Mouse (Mus musculus): ENCODE results near the gene Ovol1.

The Ovol1 gene

GRCm38 (mm10) chr19:5568470-5569140 is 8.2 kb upstream of the Ovol1 start:
- DNase-seq (ENCODE audit: low read depth, low spot score), result peak; percentile 92

DNA sequence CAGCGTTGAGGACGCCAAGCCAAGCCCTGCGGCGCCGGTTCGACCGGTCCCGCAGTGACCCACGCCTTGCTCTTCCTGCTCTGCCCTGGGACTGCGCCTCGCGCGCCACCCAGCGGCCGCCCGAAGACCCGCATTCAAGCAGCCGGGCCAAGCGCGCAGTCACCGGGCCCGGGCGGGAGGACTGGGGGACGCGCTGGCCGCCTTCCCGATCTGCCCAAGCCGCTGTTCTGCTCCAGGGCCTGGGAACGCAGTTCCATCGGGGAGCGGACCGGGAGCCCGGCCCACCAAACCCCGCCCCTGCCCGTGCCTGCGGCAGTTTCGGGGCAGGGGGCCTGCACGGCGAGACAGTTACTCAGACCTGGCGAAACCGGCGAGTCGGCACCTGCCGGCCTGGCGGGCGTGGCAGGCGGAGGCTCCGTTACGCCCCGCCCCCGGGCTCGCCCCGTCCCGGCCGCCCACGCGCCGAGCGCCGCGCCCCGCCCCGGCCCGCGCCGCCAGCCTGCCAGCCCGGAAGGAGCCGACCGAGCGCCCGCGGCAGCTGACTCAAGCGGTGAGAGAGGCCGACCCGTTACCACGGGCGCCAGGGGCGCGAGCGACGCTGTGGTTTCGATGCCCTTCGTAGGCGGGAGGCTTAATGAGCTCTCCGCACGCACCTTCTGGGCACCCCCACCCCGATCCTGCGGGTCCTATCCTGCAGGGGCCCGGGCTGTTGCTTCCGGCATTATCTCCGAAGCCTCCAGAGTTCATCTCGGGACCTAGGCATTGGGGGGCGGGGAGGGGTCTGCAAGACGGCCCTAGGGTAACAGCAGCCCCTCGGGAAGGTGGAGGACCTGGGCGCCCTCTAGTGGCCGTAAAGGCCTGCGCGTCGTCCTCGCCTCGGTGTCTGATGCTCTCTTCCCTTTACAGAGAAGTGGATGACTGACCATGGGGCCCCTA is 7.4 kb upstream of the Ovol1 start, which contains the start of gene Ap5b1:
TSS of gene Ap5b1 (plus strand) at position 492 of the 936 bp plus-strand sequence.
- peak; percentile 89 for DNase-seq (ENCODE audit: low read depth, low spot score)

DNA sequence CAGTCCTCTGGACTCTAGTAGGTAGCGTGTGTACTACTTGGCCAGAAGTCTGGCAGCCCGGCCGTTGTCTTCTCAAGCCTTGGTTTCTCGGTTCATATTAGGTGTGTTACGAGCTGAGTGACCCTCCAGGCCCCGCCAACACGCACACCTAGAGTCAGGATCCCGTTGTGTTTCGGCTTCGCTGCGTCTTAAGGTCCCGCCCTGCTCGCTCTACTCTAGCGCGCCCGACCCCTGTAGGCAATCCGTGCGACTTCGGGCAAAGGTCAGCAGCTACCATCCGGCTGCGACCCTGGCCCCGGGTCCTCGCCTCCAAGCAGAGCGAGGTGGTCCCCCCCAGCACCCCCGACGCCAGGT is 6.7 kb upstream of the Ovol1 start:
- no peak for DNase-seq (ENCODE audit: low read depth, low spot score)

- no peak for DNase-seq (ENCODE audit: low read depth, low spot score)
These were observed 5.9 kb upstream of the Ovol1 start for GRCm38 (mm10) chr19:5566316-5566715.

DNA sequence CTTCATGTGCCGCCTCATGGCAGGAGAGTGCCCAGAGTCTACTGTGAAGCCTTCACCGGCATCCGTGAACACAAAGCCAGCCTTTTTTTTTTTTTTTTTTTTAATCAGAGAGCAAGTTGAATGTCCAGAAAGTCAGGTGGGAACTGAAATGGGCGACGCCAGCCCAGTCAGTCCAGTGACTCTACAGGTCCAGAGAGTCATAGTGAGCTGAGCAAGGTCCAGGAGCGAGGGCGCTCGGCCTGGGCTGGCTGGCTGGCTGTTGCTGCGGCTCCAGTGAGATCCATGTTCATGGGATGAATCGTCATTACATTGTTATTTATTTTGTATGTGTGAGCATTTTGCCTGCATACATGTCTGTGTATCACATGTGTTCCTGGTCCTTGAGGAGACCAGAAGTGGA is 2.3 kb upstream of the Ovol1 start:
- DNase-seq (ENCODE audit: low read depth, low spot score), result no peak

DNA sequence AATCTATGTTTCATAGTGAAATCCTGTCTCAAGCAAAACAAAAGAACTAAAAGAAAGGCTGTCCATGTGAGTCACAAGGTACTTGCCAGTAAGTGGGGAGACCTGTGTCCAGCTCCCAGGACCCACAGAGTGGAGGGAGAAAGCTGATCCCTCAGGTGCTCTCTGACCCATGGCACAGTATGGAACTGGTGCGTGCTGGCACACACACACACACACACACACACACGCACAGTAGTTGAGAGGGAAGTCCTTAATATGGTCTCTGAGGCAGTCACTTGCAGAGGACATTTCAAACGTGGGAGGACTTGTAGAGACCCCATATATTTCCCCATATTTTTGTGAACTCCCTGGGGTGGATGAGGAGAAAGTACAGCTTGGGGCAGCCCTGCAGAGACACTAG is 1.4 kb upstream of the Ovol1 start:
- no peak for DNase-seq (ENCODE audit: low read depth, low spot score)

DNA sequence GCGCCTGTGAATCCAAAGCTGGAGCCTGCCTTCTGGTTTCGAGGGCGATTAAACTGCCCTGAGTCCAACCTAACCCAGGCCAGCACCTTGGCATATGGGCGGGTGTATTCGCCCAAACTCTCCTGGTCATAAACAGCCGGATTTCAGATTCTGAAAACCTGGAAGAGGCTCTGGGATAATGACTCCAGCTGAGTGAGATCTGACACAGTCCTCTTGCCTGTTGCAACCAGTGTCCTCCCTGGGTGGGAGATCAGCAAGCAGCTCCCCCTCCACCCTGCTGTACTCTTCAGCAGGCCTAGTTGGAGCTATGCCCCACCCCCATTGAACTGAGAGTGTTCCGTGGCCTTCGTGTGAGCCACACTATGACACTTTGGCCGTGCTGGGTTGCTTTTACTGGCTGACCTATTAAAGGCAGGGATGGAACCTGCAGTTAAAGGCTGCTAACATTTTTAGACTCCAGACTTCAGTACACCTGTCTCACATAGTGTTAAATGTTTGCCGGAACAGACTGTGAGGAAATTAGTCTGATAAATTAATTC is 875 bp upstream of the Ovol1 start:
- no peak for DNase-seq (ENCODE audit: low read depth, low spot score)

DNA sequence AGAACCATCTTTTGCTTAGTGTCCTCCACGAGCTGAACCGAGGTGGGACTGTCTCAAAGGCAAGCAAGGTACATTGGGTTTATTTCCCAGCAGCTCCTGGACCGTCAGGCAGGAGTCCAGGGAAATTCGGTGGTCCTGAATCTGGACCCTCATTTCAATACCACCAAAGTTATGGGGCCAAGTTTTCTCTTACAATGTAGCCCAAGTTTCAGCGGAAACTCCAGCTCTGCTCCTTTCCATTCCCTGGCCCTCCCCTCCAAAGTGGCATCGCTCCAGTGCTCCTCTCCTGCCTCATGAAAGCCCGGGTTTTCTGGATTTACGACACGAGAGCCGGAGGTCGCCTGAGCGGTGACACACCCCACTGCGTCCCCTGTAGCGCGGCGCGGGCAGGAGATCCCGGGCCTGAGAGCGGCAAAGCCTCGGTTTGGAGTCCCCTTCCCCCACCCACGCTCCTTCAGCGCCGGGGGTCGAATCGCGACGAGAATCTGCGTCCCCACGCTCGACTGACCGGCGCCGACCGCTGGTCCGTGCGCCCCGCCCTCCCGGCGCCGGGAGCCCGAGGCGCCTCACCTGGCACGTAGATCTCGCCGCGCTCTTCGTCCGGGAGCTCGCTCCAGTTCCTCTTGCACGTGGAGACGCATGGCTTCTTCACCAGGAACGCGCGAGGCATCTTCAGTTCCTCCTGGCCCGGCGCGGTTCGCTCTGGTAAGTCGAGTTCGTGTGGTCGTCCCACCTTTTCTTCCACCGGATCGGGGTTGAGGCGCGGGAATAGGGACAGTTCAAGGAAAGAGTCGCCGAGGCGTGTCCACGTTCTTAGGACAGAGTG is 602 bp downstream of the Ovol1 start:
- DNase-seq (ENCODE audit: low read depth, low spot score), result no peak

- DNase-seq (ENCODE audit: low read depth, low spot score), result no peak
These were observed 1.2 kb downstream of the Ovol1 start for GRCm38 (mm10) chr19:5559229-5559628.

GRCm38 (mm10) chr19:5558770-5559169 is 1.7 kb downstream of the Ovol1 start:
- DNase-seq (ENCODE audit: low read depth, low spot score), result no peak

GRCm38 (mm10) chr19:5558169-5558568 is 2.3 kb downstream of the Ovol1 start:
- no peak for DNase-seq (ENCODE audit: low read depth, low spot score)

DNA sequence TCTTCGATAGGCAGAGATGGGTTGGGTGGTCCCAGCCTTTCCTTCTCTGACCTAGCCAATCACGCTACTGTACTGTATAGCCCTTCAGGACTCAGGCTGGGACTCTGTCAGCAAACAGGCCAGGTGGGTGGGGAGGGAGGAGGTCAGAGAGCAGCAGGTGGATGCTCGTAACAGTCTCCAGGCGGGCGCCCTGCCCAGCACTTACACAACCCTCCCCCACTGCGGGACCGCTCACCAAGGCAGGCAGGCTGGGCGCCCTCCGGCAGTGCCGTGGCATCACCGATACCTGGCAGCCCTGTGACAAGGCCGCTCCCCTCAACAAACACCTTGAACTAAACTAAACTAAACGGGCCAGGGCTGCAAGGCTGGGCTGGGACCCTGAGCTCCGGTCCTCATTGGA is 6.2 kb downstream of the Ovol1 start:
- DNase-seq (ENCODE audit: low read depth, low spot score), result no peak

DNA sequence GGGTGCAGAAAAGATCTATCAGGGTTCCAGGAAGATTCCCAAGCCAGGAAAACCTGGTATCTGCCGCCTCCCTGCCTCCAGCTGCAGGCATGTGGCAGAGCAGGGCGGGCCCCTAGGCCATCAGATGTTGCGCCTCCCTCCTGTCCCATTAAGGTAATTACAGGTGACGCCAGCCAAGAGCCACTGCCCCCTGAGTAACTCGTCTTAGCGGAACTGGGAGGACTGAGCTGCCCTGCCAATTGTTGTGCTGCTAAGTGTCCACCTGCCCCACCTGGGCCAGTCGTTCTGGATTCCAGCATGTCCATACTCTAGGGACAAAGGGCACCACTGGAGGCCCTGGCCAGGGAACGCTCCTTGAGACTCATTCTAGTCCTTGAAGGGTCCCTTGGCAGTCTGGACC is 6.6 kb downstream of the Ovol1 start:
- no peak for DNase-seq (ENCODE audit: low read depth, low spot score)

DNA sequence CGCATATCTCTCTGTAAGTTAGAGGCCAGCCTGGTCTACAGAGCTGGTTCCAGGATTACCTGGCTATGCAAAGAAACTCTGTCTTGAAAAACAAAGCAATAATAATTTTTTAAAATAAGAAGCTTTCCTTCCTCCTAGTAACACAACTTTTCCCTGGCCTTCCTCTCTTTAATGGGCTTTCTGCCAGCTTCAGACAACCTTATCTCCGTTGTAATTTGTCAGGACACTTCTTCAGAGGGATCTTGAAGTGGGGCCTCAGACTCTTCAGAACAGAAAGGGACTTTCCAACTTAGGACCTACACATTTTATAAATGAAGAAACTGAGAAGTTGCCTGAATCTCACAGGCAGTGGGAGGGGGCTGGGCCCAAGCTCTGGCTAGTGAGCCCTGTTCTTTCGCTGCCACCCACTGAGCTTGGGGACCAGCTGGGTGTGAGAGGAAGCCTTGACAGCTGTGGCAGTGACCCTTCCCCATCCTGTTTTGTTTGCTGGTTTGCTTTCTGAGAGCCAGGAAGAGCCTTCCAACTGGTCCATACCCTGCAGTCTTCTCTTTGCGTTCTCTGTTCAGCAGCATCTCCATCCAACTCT is 12.9 kb downstream of the Ovol1 start:
- no peak for DNase-seq (ENCODE audit: low read depth, low spot score)

DNA sequence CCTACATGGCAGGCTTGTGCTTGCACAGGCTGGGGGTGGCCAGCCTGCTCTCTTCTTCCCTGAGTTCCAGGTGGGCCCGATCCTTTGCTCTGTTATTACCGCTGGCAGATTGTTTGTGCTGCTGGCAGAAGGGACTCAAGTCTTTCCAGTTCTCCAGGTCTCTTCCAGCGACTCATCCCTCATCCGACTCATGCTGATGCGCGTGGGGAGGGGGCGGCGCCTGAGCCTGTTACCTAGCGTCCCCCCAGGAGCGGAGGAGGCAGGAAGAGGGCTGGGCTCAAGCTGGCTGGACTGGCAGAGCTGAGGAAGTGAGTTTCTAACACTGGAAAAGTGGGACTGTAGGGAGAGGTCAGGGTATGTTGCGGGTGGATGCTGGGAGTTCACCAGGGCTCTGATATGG is 16.4 kb downstream of the Ovol1 start:
- peak; percentile 63 for DNase-seq (ENCODE audit: low read depth, low spot score)

DNA sequence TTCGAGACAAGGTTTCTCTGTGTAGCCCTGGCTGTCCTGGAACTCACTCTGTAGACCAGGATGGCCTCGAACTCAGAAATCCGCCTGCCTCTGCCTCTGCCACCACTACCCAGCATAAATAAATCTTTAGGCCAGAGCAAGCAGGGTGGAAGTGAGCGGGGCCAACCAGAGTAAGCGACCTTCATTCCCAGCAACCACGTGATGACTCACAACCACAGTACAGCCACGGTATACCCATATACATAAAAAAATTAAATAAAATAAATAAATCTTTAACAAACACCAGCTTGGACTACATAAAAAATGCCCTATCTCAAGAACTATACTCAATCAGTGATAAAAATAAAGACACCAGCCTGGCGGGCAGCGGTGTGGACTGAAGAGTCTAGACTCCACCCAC is 17.1 kb downstream of the Ovol1 start:
- DNase-seq (ENCODE audit: low read depth, low spot score), result peak; percentile 76

- no peak for DNase-seq (ENCODE audit: low read depth, low spot score)
These were observed 21.7 kb downstream of the Ovol1 start for GRCm38 (mm10) chr19:5538786-5539185.

GRCm38 (mm10) chr19:5532520-5532919 is 27.9 kb downstream of the Ovol1 start:
- no peak for DNase-seq (ENCODE audit: low read depth, low spot score)

- no peak for DNase-seq (ENCODE audit: low read depth, low spot score)
These were observed 30.3 kb downstream of the Ovol1 start for GRCm38 (mm10) chr19:5530138-5530524.

GRCm38 (mm10) chr19:5529325-5530137 is 30.9 kb downstream of the Ovol1 start:
- peak; percentile 99 for DNase-seq (ENCODE audit: low read depth, low spot score)

DNA sequence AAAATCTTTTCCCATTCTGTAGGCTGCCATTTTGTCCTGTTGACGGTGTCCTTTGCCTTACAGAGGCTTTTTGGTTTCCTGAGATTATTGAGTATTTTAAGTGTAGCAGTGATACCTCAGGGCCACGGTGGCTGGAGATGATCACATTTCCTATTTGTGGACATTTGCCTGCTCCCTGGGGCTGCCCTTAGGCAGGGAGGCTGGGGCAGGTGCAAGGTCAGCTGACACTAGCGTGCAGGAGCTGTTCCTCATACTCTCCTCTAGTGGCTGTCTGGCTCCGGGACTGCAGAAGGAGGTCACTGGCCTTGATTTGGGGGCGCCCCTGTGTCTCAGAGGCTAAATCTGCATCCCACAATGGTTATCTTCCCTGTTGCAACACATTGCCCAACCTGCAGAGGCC is 35.2 kb downstream of the Ovol1 start:
- no peak for DNase-seq (ENCODE audit: low read depth, low spot score)
